Mouse (Mus musculus) hindbrain, embryonic 13.5 days (tissue): ENCODE results near the gene Ap3b2. TPM values are rescaled to one million over a fixed set of nuclear protein-coding genes. Genes with fewer than 3 reads are reported as not detected.

Source experiments
- ATAC-seq: fragments of 200-750 bp; cut with Nextera tagmentation; 2 replicates; pipeline ENCODE4 v1.8.0; 2017; ENCODE audit warnings: moderate TSS enrichment; ENCODE audit not compliant: low FRiP score
- H3K27ac ChIP-seq: fragments of 300-500 bp; sonication (generic); 2 replicates; pipeline ENCODE4 v1.5.1; 2015; ENCODE audit warnings: inconsistent platforms, mild to moderate bottlenecking, moderate library complexity
- H3K27me3 ChIP-seq: fragments of 300-500 bp; sonication (generic); 2 replicates; pipeline ENCODE4 v1.6.1; 2015; ENCODE audit warnings: mild to moderate bottlenecking, inconsistent platforms
- H3K36me3 ChIP-seq: fragments of 300-500 bp; sonication (generic); 2 replicates; pipeline ENCODE4 v1.6.1; 2015; ENCODE audit warnings: mild to moderate bottlenecking, inconsistent platforms
- H3K4me1 ChIP-seq: fragments of 300-500 bp; sonication (generic); replicated peaks from 2 replicates; pipeline ENCODE4 v1.6.1; 2015; ENCODE audit warnings: inconsistent platforms
- H3K4me2 ChIP-seq: fragments of 300-500 bp; sonication (generic); 2 replicates; pipeline ENCODE4 v1.6.1; 2015; ENCODE audit warnings: inconsistent platforms, mild to moderate bottlenecking, moderate library complexity
- H3K4me3 ChIP-seq: fragments of 300-500 bp; sonication (generic); 2 replicates; pipeline ENCODE4 v1.5.1; 2015; ENCODE audit warnings: mild to moderate bottlenecking, inconsistent platforms
- H3K9ac ChIP-seq: fragments of 300-500 bp; sonication (generic); 2 replicates; pipeline ENCODE4 v1.6.1; 2015; ENCODE audit warnings: mild to moderate bottlenecking, inconsistent platforms
- H3K9me3 ChIP-seq: fragments of 300-500 bp; sonication (generic); 2 replicates; pipeline ENCODE4 v1.6.1; 2016; ENCODE audit warnings: inconsistent platforms
- WGBS: fragments of 180-500 bp; shearing (Covaris S2); methylation state at CpG from one replicate; pipeline ENCODE4 v1.1.7; 2015; 5-methylcytosine and 5-hydroxymethylcytosine counted together
- polyA plus RNA-seq: library from polyadenylated mRNA; unstranded; fragments of >200 nt; fragmentation: Nextera tagmentation; extraction: Ambion mirVana; gene quantifications from 2 replicates; pipeline ENCODE4 v1.2.1, GENCODE M21; 2015

The Ap3b2 gene
- 121 and 134 TPM in 2 replicates for polyA plus RNA-seq

- Histone ChIP-seq H3K9ac (peak within 1 kb of the TSS; percentile 88), H3K27me3 (peaks cover 4% of the 10 kb centered on the region), H3K9me3 (no peaks in the 10 kb centered on the region), H3K4me1 (peaks cover 28% of the 10 kb centered on the region), H3K27ac (peak within 1 kb of the TSS; percentile 97), H3K4me3 (peak within 1 kb of the TSS; percentile 83), H3K36me3 (no peaks in the 10 kb centered on the region), H3K4me2 (peak within 1 kb of the TSS; percentile 63)
- under 1% methylated on average over 55 of the region's 57 CpGs for WGBS
- peak; percentile 95 for ATAC-seq
These were observed at the start of gene Ap3b2 for GRCm38 (mm10) chr7:81493331-81494021. Gene Ap3b2, minus strand, starts transcription at chr7:81493925.

- WGBS = 83% methylated on average over 8 of the region's 8 CpGs
- H3K9me3 ChIP-seq = no peaks in the 10 kb centered on the region
- H3K4me3 ChIP-seq = no peak overlapping the region
- no peak overlapping the region for H3K27ac ChIP-seq
- peaks cover 7% of the 10 kb centered on the region; the same call in 1 of the 2 replicates for H3K4me1 ChIP-seq
- no peak overlapping the region for H3K9ac ChIP-seq
- H3K4me2 ChIP-seq = no peak overlapping the region
- H3K27me3 ChIP-seq = no peaks in the 10 kb centered on the region
- H3K36me3 ChIP-seq = no peaks in the 10 kb centered on the region
- no peak for ATAC-seq
These were observed 49.2 kb upstream of the Ap3b2 start for GRCm38 (mm10) chr7:81542934-81543333.

- H3K4me3 ChIP-seq = no peak overlapping the region
- H3K4me2 ChIP-seq = no peak overlapping the region
- H3K9me3 ChIP-seq = no peaks in the 10 kb centered on the region
- WGBS = 89% methylated on average over 7 of the region's 7 CpGs
- ATAC-seq = no peak
- H3K27ac ChIP-seq = no peak overlapping the region
- H3K4me1 ChIP-seq = peaks cover 7% of the 10 kb centered on the region; the same call in 1 of the 2 replicates
- no peaks in the 10 kb centered on the region for H3K36me3 ChIP-seq
- H3K27me3 ChIP-seq = no peaks in the 10 kb centered on the region
- H3K9ac ChIP-seq = no peak overlapping the region
These were observed 48.3 kb upstream of the Ap3b2 start for GRCm38 (mm10) chr7:81541924-81542524.

- Histone ChIP-seq H3K27me3 (no peaks in the 10 kb centered on the region), H3K27ac (no peak overlapping the region), H3K4me3 (no peak overlapping the region), H3K4me2 (no peak overlapping the region), H3K9ac (no peak overlapping the region), H3K36me3 (peaks cover under 1% of the 10 kb centered on the region; the same call in 1 of the 2 replicates), H3K4me1 (peaks cover 7% of the 10 kb centered on the region; the same call in 1 of the 2 replicates), H3K9me3 (no peaks in the 10 kb centered on the region)
- WGBS = 74% methylated on average over 1 of the region's 1 CpGs
- no peak for ATAC-seq
These were observed 47.3 kb upstream of the Ap3b2 start for GRCm38 (mm10) chr7:81540999-81541398.

- 9% methylated on average over 2 of the region's 2 CpGs for WGBS
- no peak for ATAC-seq
- Histone ChIP-seq H3K36me3 (peaks cover 15% of the 10 kb centered on the region), H3K9me3 (no peaks in the 10 kb centered on the region), H3K4me2 (no peak overlapping the region), H3K27ac (no peak overlapping the region), H3K9ac (no peak overlapping the region), H3K4me3 (no peak overlapping the region), H3K4me1 (peaks cover 7% of the 10 kb centered on the region; the same call in 1 of the 2 replicates), H3K27me3 (no peaks in the 10 kb centered on the region)
These were observed 45.8 kb upstream of the Ap3b2 start for GRCm38 (mm10) chr7:81539565-81539964.

GRCm38 (mm10) chr7:81538070-81538675 is 44.4 kb upstream of the Ap3b2 start:
- 80% methylated on average over 2 of the region's 2 CpGs for WGBS
- H3K9ac ChIP-seq = no peak overlapping the region
- ATAC-seq = no peak

GRCm38 (mm10) chr7:81536478-81536877 is 42.8 kb upstream of the Ap3b2 start:
- H3K36me3 ChIP-seq = peaks cover 45% of the 10 kb centered on the region
- 93% methylated on average over 4 of the region's 4 CpGs for WGBS
- no peak overlapping the region for H3K4me2 ChIP-seq
- no peak overlapping the region for H3K27ac ChIP-seq
- no peaks in the 10 kb centered on the region for H3K27me3 ChIP-seq
- H3K4me3 ChIP-seq = no peak overlapping the region
- H3K4me1 ChIP-seq = peaks cover 7% of the 10 kb centered on the region; the same call in 1 of the 2 replicates
- no peaks in the 10 kb centered on the region; the same call in 1 of the 2 replicates for H3K9me3 ChIP-seq
- no peak overlapping the region for H3K9ac ChIP-seq
- no peak for ATAC-seq

More at GRCm38 (mm10) chr7:81538070-81538675, 44.4 kb upstream of the Ap3b2 start:
- Histone ChIP-seq H3K27me3 (no peaks in the 10 kb centered on the region), H3K36me3 (peaks cover 28% of the 10 kb centered on the region), H3K4me3 (no peak overlapping the region), H3K27ac (no peak overlapping the region), H3K4me2 (no peak overlapping the region), H3K9me3 (no peaks in the 10 kb centered on the region; the same call in 1 of the 2 replicates), H3K4me1 (peaks cover 7% of the 10 kb centered on the region; the same call in 1 of the 2 replicates)

GRCm38 (mm10) chr7:81531462-81531861 is 37.7 kb upstream of the Ap3b2 start:
- 0 out of 2 replicates have a peak, but pooled peaks cover 3% of the 10 kb centered on the region for H3K4me1 ChIP-seq
- H3K36me3 ChIP-seq = peaks cover 85% of the 10 kb centered on the region
- no peaks in the 10 kb centered on the region; the same call in 1 of the 2 replicates for H3K9me3 ChIP-seq
- H3K4me3 ChIP-seq = no peak overlapping the region
- WGBS = 96% methylated on average over 1 of the region's 1 CpGs
- no peak overlapping the region for H3K27ac ChIP-seq
- no peak for ATAC-seq
- H3K4me2 ChIP-seq = no peak overlapping the region
- no peak overlapping the region for H3K9ac ChIP-seq
- no peaks in the 10 kb centered on the region for H3K27me3 ChIP-seq

- WGBS = 96% methylated on average over 8 of the region's 8 CpGs
- Histone ChIP-seq H3K9ac (no peak overlapping the region), H3K27ac (no peak overlapping the region), H3K4me1 (peaks cover 19% of the 10 kb centered on the region), H3K4me2 (no peak overlapping the region), H3K27me3 (no peaks in the 10 kb centered on the region), H3K9me3 (no peaks in the 10 kb centered on the region; the same call in 1 of the 2 replicates), H3K4me3 (no peak overlapping the region), H3K36me3 (peaks cover 71% of the 10 kb centered on the region)
- no peak for ATAC-seq
These were observed 35.2 kb upstream of the Ap3b2 start for GRCm38 (mm10) chr7:81528918-81529317.

- H3K4me1 ChIP-seq = peaks cover 26% of the 10 kb centered on the region
- H3K9me3 ChIP-seq = no peaks in the 10 kb centered on the region
- WGBS = 14% methylated on average over 13 of the region's 13 CpGs
- ATAC-seq = no peak; the same call in 1 of the 2 replicates
- H3K9ac ChIP-seq = peak overlapping the region; percentile 81
- peak overlapping the region; percentile 64 for H3K4me2 ChIP-seq
- peaks cover 20% of the 10 kb centered on the region for H3K36me3 ChIP-seq
- peak overlapping the region; percentile 97 for H3K27ac ChIP-seq
- no peaks in the 10 kb centered on the region for H3K27me3 ChIP-seq
- peak overlapping the region; percentile 58 for H3K4me3 ChIP-seq
These were observed 29.9 kb upstream of the Ap3b2 start for GRCm38 (mm10) chr7:81523663-81524017.

- Histone ChIP-seq H3K27ac (peak overlapping the region; percentile 97), H3K4me3 (peak overlapping the region; percentile 58), H3K4me1 (peaks cover 26% of the 10 kb centered on the region), H3K9ac (peak overlapping the region; percentile 81), H3K4me2 (peak overlapping the region; percentile 64), H3K9me3 (no peaks in the 10 kb centered on the region), H3K36me3 (peaks cover 15% of the 10 kb centered on the region), H3K27me3 (no peaks in the 10 kb centered on the region)
- under 1% methylated on average over 31 of the region's 31 CpGs for WGBS
- ATAC-seq = peak; percentile 99
These were observed 29.4 kb upstream of the Ap3b2 start for GRCm38 (mm10) chr7:81523008-81523662.
